Mouse (Mus musculus) bone marrow, adult 2 months (tissue): ENCODE results near the gene Pus10.

Experiments
- CTCF ChIP-seq: fragments of 200-500 bp; IDR thresholded peaks from 2 replicates; pipeline ENCODE4 v1.5.1; 2011; ENCODE audit warnings: low read length, control low read depth; ENCODE audit not compliant: control insufficient read depth, insufficient read depth
- POLR2A ChIP-seq: fragments of 200-500 bp; IDR thresholded peaks from 2 replicates; pipeline ENCODE4 v1.6.1; 2011; ENCODE audit warnings: low read depth, mild to moderate bottlenecking, control low read depth, low read length, borderline replicate concordance; ENCODE audit not compliant: control insufficient read depth

GRCm38 (mm10) chr11:23665311-23665786 lies at the start of gene Pus10:
- TF ChIP-seq POLR2A (no peak), CTCF (no peak)
